Mouse (Mus musculus) heart, postnatal 0 days (tissue): ENCODE results near the gene Fmnl3. TPM values are rescaled to one million over a fixed set of nuclear protein-coding genes. Genes with fewer than 3 reads are reported as not detected.

Experiments used
- ATAC-seq: fragments of 200-750 bp; cut with Nextera tagmentation; 2 replicates; pipeline ENCODE4 v1.8.0; 2017; ENCODE audit warnings: low read depth, moderate number of reproducible peaks, moderate library complexity; ENCODE audit not compliant: insufficient read depth
- DNase-seq: peaks from one replicate; pipeline ENCODE4 v3.0.0-alpha.2; 2016; ENCODE audit warnings: low spot score
- H3K27ac ChIP-seq: fragments of 300-500 bp; sonication (generic); 2 replicates; pipeline ENCODE4 v1.5.1; 2014; ENCODE audit warnings: low read depth, mild to moderate bottlenecking
- H3K27me3 ChIP-seq: fragments of 300-500 bp; sonication (generic); 2 replicates; pipeline ENCODE4 v1.6.1; 2014; ENCODE audit warnings: low read length, mixed read lengths; ENCODE audit not compliant: control insufficient read depth, insufficient read depth
- H3K36me3 ChIP-seq: fragments of 300-500 bp; sonication (generic); replicated peaks from 2 replicates; pipeline ENCODE4 v1.6.1; 2014; ENCODE audit warnings: low read length, mixed read lengths; ENCODE audit not compliant: control insufficient read depth, insufficient read depth
- H3K4me1 ChIP-seq: fragments of 300-500 bp; sonication (generic); 2 replicates; pipeline ENCODE4 v1.6.1; 2014; ENCODE audit warnings: antibody characterized with exemption; ENCODE audit not compliant: control insufficient read depth, insufficient read depth
- H3K4me2 ChIP-seq: fragments of 300-500 bp; sonication (generic); 2 replicates; pipeline ENCODE4 v1.6.1; 2014; ENCODE audit warnings: low read depth, mild to moderate bottlenecking, low read length, moderate library complexity
- H3K4me3 ChIP-seq: fragments of 300-500 bp; sonication (generic); 2 replicates; pipeline ENCODE4 v1.5.1; 2014; ENCODE audit warnings: low read depth, low read length
- H3K9ac ChIP-seq: fragments of 300-500 bp; sonication (generic); replicated peaks from 2 replicates; pipeline ENCODE4 v1.6.1; 2014; ENCODE audit warnings: low read depth, low read length, mixed read lengths
- H3K9me3 ChIP-seq: fragments of 300-500 bp; sonication (generic); replicated peaks from 2 replicates; pipeline ENCODE4 v1.6.1; 2016; ENCODE audit warnings: low read length; ENCODE audit not compliant: control insufficient read depth
- CTCF ChIP-seq: IDR thresholded peaks from 2 replicates; pipeline ENCODE4 v1.5.1; 2016; ENCODE audit warnings: antibody characterized with exemption, control low read depth, low read depth
- EP300 ChIP-seq: IDR thresholded peaks from 2 replicates; pipeline ENCODE4 v1.6.1; 2016; ENCODE audit warnings: antibody characterized with exemption, low read depth
- WGBS: fragments of 180-500 bp; shearing (Covaris S2); extraction: QIAGEN DNeasy Blood & Tissue Kit; methylation state at CpG from one replicate; pipeline ENCODE4 v1.1.7; 2014; 5-methylcytosine and 5-hydroxymethylcytosine counted together
- polyA plus RNA-seq: library from polyadenylated mRNA; unstranded; fragments of >200 nt; fragmentation: Nextera tagmentation; extraction: Ambion mirVana; gene quantifications from 2 replicates; pipeline ENCODE4 v1.2.1, GENCODE M21; 2015
- total RNA-seq: library from RNA; depleted of rRNA; stranded (reverse); fragments of >200 nt; gene quantifications from 2 replicates; pipeline ENCODE4 v1.2.3, GENCODE M21; 2014; ENCODE audit warnings: low replicate concordance; rRNA removed

Gene Fmnl3
- total and polyA plus RNA-seq, 2 experiments from 2014 or later: 12.1 to 21.6 TPM

DNA sequence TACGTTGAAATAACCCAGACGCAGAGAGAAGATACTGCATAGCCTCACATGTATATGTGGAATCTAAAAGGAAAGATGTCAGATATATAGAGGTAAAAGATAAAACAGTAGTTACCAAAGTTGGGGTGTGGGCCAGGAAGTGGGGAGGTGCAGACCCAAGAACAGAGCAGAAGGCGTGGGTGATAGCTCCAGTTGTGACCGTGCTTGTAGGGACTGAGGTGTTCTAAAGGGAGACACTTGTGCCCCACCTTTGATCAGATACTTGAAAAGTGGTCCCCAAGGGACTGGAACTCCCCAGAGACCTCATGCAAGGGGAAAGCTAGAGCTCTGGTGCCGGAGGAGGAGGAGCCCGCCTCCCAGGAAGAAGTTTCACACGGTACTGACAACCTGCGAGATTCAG lies 94.2 kb downstream of the Fmnl3 start:
- H3K4me1 ChIP-seq: no peaks in the 10 kb centered on the region
- no peak for TF ChIP-seq CTCF
- TF ChIP-seq EP300: no peak
- no peak overlapping the region for H3K27ac ChIP-seq
- ATAC-seq (no peak), DNase-seq (no peak)
- no peak overlapping the region for H3K4me3 ChIP-seq
- no peak overlapping the region for H3K9ac ChIP-seq
- H3K9me3 ChIP-seq: no peaks in the 10 kb centered on the region
- no peaks in the 10 kb centered on the region for H3K27me3 ChIP-seq
- no peaks in the 10 kb centered on the region for H3K36me3 ChIP-seq
- H3K4me2 ChIP-seq: no peak overlapping the region
- 76% methylated on average over 8 of the region's 8 CpGs for WGBS

Other genes starting within 250 kb of the Fmnl3 start
- 17.6 and 22.5 TPM in 2 replicates for gene Spats2, start 244.6 kb downstream of the Fmnl3 start, total RNA-seq
- gene Spats2, start 244.6 kb downstream of the Fmnl3 start, polyA plus RNA-seq: 15.0 and 16.1 TPM in 2 replicates
- gene Kcnh3, start 145.6 kb downstream of the Fmnl3 start, total RNA-seq: 0.19 and 2.0 TPM in 2 replicates
- 0.07 and 0.08 TPM in 2 replicates for gene Kcnh3, start 145.6 kb downstream of the Fmnl3 start, polyA plus RNA-seq
- 211 and 235 TPM in 2 replicates for gene Mcrs1, start 118.5 kb downstream of the Fmnl3 start, total RNA-seq
- gene Mcrs1, start 118.5 kb downstream of the Fmnl3 start, polyA plus RNA-seq: 128 and 141 TPM in 2 replicates
- gene Prpf40b, start 75.4 kb downstream of the Fmnl3 start, total RNA-seq: 25.4 and 26.9 TPM in 2 replicates
- 27.4 and 29.3 TPM in 2 replicates for gene Prpf40b, start 75.4 kb downstream of the Fmnl3 start, polyA plus RNA-seq
- gene Fam186b, start 74.6 kb downstream of the Fmnl3 start, total RNA-seq: not detected in 2 replicates
- gene Fam186b, start 74.6 kb downstream of the Fmnl3 start, polyA plus RNA-seq: 0.07 and 0.22 TPM in 2 replicates
- 190 and 225 TPM in 2 replicates for gene Tmbim6, start 22.4 kb upstream of the Fmnl3 start, total RNA-seq
- gene Tmbim6, start 22.4 kb upstream of the Fmnl3 start, polyA plus RNA-seq: 188 and 200 TPM in 2 replicates
- gene Nckap5l, start 87.3 kb upstream of the Fmnl3 start, total RNA-seq: 7.5 and 35.0 TPM in 2 replicates
- gene Nckap5l, start 87.3 kb upstream of the Fmnl3 start, polyA plus RNA-seq: 3.7 and 5.0 TPM in 2 replicates
- 3.5 and 11.0 TPM in 2 replicates for gene Bcdin3d, start 104.2 kb upstream of the Fmnl3 start, total RNA-seq
- gene Bcdin3d, start 104.2 kb upstream of the Fmnl3 start, polyA plus RNA-seq: 12.5 and 13.1 TPM in 2 replicates
- not detected in 2 replicates for gene Faim2, start 157.7 kb upstream of the Fmnl3 start, total RNA-seq
- 0.11 TPM in 1 of 2 replicates, not detected in the other for gene Faim2, start 157.7 kb upstream of the Fmnl3 start, polyA plus RNA-seq
- not detected in 2 replicates for gene Aqp2, start 208.6 kb upstream of the Fmnl3 start, total RNA-seq
- not detected in 2 replicates for gene Aqp2, start 208.6 kb upstream of the Fmnl3 start, polyA plus RNA-seq
- gene Aqp5, start 220.3 kb upstream of the Fmnl3 start, total RNA-seq: not detected in 2 replicates
- 0.25 and 0.40 TPM in 2 replicates for gene Aqp5, start 220.3 kb upstream of the Fmnl3 start, polyA plus RNA-seq
- gene Aqp6, start 230.9 kb upstream of the Fmnl3 start, total RNA-seq: not detected in 2 replicates
- gene Aqp6, start 230.9 kb upstream of the Fmnl3 start, polyA plus RNA-seq: not detected in 2 replicates